Mouse (Mus musculus): ENCODE results near the gene Atg9a.

The Atg9a gene

GRCm38 (mm10) chr1:75214886-75215285 is 22.9 kb upstream of the Atg9a start:
- peak in 1 of 2 experiments; percentile 27 for DNase-seq

- DNase-seq: no peak
These were observed 22.4 kb upstream of the Atg9a start for GRCm38 (mm10) chr1:75214442-75214841.

DNA sequence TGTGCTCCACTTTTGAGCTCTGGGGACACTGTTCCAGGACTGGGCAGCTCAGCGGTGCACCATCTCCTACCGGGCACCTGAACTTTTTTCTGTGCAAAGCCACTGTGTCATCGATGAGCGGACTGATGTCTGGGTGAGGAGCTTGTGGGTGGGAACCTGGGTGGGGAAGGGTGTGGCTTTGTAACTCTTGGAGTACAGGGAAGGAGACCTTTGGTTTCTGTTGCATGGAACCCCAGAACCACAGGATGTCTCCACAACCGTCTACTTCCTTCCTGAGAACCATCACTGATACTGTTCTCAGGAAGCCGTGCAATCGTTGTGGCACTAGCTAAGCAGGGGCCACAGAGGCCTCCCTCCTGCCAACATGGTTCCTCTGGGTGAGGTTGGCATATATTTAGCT is 21.1 kb upstream of the Atg9a start:
- no peak for DNase-seq

- no peak for DNase-seq
These were observed 20.5 kb upstream of the Atg9a start for GRCm38 (mm10) chr1:75212542-75212941.

- no peak for DNase-seq
These were observed 19.2 kb upstream of the Atg9a start for GRCm38 (mm10) chr1:75211141-75211708.

DNA sequence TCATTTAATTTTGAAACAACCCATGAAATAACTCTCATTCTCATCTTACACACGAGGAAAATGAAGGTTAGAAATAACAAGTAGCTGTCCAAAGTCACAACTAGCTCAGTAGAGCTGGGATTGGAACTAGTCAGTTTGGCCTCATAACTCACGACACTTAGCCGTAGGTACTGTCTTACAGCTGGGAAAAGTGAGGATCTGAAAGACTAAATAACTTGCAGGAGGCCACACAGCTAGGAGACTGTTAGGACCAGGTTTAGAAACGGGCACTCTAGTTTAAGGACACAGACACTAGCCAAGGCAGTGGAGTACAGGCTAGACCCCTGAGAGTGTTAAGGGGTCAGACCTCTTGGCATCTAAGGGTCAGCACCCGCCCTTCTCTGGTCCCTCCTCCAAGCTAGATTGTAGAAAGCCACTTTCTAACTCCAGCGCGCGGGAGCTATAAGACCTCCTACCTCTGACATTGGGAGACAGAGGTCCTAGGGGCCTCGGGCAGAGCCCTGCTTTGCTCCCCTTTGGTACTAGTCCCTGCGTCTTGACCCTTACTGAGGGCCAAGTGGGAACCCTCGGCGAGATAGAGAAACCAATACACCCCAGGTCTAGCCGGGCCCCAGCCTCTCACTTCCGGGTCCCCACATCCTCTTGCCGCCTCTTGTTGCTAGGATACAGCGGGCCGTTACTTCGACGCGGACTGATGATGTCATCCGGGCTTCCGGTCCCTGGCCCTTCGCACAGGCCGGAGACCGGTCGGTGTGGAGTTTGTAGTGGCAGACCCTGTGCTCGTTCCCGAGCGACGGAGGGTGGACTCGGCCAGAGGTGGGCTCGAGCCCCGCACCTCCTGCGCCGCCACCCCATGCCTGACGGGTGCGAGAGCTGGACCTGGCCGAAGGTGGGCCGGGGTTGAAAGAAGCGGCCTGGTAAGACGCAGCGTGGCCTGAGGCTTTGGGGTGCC is 18.4 kb upstream of the Atg9a start, which contains the start of the genes Glb1l and Stk16:
Gene Glb1l (minus strand): TSS at position 678 of the 952 bp plus-strand sequence.
Gene Stk16 (plus strand): TSS at position 703 of the 952 bp plus-strand sequence.
- peak; percentile 96 to 97 for DNase-seq

DNA sequence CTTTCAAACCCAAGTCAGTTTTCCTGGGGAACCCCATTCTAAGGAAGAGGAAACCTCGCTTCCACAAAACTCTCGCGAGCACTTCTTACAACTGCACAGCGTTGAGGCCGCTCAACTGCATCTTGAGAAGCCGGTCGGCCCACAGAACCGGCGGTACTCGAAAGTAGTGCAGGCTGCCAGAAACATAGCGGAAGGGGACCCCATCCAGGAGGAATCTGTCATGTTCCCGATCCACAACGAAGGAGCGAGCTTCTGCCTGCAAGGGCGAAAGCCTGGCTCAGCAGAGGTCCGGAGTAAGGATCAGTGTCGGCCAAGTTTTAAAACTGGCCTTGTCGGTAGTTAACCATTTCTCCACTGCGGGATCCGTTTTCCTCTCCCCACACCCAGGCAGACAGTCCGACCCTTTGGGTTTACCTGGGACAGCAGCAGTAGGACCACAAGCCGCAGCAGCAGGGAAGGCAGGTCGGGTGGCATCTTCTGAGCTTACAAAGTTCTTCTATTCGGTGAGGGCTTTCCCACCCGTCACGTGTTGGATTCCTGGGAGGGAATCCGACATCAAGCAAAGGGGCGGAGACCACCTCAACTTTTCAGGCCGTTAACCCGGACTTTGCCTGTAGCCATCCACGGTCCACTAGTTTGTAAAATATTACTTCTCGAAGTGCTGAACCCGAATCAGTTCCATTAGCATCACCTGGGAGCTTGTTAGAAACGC is 17.1 kb upstream of the Atg9a start:
- DNase-seq: peak; percentile 41 to 59

- DNase-seq: no peak
These were observed 9.2 kb upstream of the Atg9a start for GRCm38 (mm10) chr1:75201236-75201635.

- peak; percentile 58 to 72 for DNase-seq
These were observed 456 bp upstream of the Atg9a start for GRCm38 (mm10) chr1:75192452-75192851.

GRCm38 (mm10) chr1:75191258-75191621 is 756 bp downstream of the Atg9a start:
- DNase-seq: no peak

- DNase-seq: no peak
These were observed 1.4 kb downstream of the Atg9a start for GRCm38 (mm10) chr1:75190577-75190976.

DNA sequence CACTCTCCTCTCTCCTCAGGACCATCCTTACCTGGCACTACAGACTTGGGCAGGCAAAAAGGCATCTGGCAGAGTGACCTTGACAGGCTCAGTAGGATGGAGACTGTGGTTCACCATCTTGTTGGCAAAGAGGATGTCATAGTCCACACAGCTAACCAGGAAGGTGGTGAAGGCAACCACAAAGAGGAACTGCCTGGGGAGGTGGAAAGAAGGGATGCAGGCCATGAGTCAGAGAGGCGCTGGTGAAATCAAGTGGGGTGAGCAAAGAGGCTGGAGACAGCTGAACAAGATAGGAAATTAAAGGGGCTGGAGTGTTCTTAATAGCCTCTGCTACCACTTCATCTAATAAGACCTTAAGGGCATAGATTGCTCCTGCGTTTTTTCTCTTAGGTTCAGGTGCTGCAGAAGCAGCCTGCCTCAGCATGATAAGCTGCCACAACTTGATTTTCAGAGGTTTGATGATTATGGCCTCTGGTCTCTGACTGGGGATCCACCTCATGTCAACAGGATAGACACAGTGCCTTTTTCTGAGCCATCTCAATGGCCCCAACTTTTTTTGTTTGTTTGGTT is 4.0 kb downstream of the Atg9a start:
- DNase-seq: peak; percentile 34 to 45

- DNase-seq: no peak
These were observed 4.9 kb downstream of the Atg9a start for GRCm38 (mm10) chr1:75187126-75187525.

- no peak for DNase-seq
These were observed 6.5 kb downstream of the Atg9a start for GRCm38 (mm10) chr1:75185495-75185894.

GRCm38 (mm10) chr1:75182160-75182559 is 9.8 kb downstream of the Atg9a start:
- no peak for DNase-seq

DNA sequence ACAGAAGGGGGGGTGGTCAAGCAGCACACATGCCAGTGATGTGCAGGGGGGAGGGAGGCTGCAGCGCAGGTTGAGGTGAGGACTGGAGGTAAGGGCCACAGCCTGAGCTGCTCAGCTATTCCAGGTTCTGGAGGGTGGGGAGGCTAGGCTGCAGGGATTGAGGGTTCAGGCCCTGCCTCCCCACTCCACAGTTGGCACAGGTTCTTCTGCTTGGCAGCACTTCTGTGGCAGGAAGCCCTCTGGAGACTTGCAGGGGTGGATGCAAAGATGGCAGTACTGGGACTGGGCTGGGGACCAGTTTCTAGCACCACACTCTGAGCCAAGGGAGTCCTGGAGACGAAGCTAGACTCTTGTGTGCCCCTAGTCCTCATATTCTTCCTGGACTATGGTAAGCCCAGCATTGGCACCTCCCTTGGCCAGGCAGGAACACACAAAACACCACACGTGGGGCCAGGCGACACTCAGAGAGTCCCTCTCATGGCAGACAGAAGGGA is 10.6 kb downstream of the Atg9a start:
- DNase-seq: no peak

DNA sequence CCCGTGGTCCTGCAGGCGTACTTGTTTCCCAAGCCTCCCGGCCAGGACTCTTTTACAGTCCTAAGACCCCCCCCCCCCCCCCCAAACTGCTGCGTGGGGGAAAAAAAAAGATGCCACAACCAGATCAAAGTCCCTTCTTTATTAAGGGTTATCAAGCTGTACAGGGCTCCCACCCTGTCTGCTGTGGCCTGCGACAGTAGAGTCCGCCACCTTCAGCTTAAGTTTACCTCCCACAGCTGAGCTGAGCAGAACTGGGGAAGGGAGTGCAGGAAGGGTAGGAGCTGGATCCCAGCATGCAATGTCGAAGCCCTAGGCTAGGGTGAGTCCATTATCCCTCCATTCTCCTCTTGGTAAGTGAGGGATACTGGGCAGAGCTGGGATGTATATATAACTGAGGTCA is 11.3 kb downstream of the Atg9a start:
- DNase-seq: no peak

GRCm38 (mm10) chr1:75180105-75180590 is 11.8 kb downstream of the Atg9a start, which contains the start of gene Abcb6:
Abcb6 (minus strand) TSS chr1:75180392.
- DNase-seq: peak; percentile 90 to 92

GRCm38 (mm10) chr1:75179334-75180104 is 12.5 kb downstream of the Atg9a start:
- peak in 1 of 2 experiments; percentile 44 for DNase-seq

GRCm38 (mm10) chr1:75168472-75169464 is 23.2 kb downstream of the Atg9a start, which contains the start of gene Zfand2b:
Zfand2b (plus strand) TSS chr1:75168646.
- DNase-seq: peak; percentile 98 to 99

All from lung, adult 18-20 months (tissue).